In the genomic region with DNA sequence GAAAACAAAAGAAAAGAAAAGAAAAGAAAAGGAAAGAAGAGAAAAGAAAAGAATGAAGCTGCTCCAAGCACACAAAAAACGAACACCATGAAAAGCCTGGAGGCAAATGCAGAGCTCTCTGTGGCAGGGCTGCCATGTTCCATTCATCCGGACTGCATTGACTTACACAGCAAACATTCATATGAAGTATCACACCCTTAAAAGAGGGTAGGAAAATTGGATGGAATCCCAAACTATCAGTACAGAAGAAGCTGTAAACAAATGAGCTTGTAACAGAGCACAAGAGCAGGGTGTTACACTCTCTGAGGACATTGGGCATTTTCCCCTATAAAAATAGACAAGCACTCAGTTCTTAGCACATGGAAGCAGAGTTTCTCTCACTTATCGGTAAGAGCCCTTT, we compare ENCODE assay signal across 24 mouse cellular contexts.
DNase-seq lines count a peak whose midpoint lies in the region; ATAC-seq and TF ChIP-seq lines count a peak whose summit lies in the region.
"Had no signal": no experiment of that assay in that cellular context is flagged by ENCODE, and none has a peak within 500 bp of the region (broad histone marks: within the 10 kb centered on the region; RNA-seq: fewer than 3 reads in every experiment).

No protein-coding gene starts in this region.

- H3K9ac ChIP-seq in forebrain, embryonic 14.5 days (ENCODE audit: low read length), result no peak overlapping the region
- H3K9ac ChIP-seq in forebrain, embryonic 11.5 days (ENCODE audit: low read length), result no peak overlapping the region
- H3K9ac ChIP-seq in lung, embryonic 15.5 days, result no peak overlapping the region
- H3K9ac ChIP-seq: embryonic facial prominence, embryonic 12.5 days; heart, embryonic 12.5 days; heart, embryonic 15.5 days; hindbrain, embryonic 13.5 days; intestine, embryonic 15.5 days had no signal

- no peak for TF ChIP-seq POLR2A in brain, embryonic 14.5 days (IDR thresholded peaks at IDR 0.05; ENCODE audit: borderline replicate concordance, extremely low read depth, insufficient read depth, insufficient read length, poor library complexity, severe bottlenecking)
- TF ChIP-seq POLR2A in myocyte (IDR thresholded peaks at IDR 0.05; ENCODE audit: insufficient read length, low read depth), result no peak

- no peaks in the 10 kb centered on the region for H3K9me3 ChIP-seq in forebrain, embryonic 14.5 days (replicated peaks; ENCODE audit: control insufficient read depth, low read length)
- no peaks in the 10 kb centered on the region for H3K9me3 ChIP-seq in forebrain, embryonic 11.5 days (ENCODE audit: control insufficient read depth, low read length)
- H3K9me3 ChIP-seq in lung, embryonic 15.5 days, result no peaks in the 10 kb centered on the region
- H3K9me3 ChIP-seq: embryonic facial prominence, embryonic 12.5 days; heart, embryonic 12.5 days; heart, embryonic 15.5 days; hindbrain, embryonic 10.5 days; hindbrain, embryonic 13.5 days; intestine, embryonic 15.5 days had no signal

- no peak for TF ChIP-seq CTCF in brain, embryonic 14.5 days (IDR thresholded peaks at IDR 0.05; ENCODE audit: borderline replicate concordance, extremely low read depth, insufficient read depth, insufficient read length)

- H3K4me3 ChIP-seq in forebrain, embryonic 14.5 days (ENCODE audit: low read depth, low read length), result no peak overlapping the region
- H3K4me3 ChIP-seq in forebrain, embryonic 11.5 days (ENCODE audit: low read depth, low read length), result no peak overlapping the region
- H3K4me3 ChIP-seq in lung, embryonic 15.5 days, result no peak overlapping the region
- no peak overlapping the region for H3K4me3 ChIP-seq in myocyte
- H3K4me3 ChIP-seq: embryonic facial prominence, embryonic 12.5 days; erythroblast, embryonic 14.5 days; heart, embryonic 12.5 days; heart, embryonic 15.5 days; hindbrain, embryonic 10.5 days; hindbrain, embryonic 13.5 days; intestine, embryonic 15.5 days had no signal

- no peak overlapping the region for H3K4me2 ChIP-seq in forebrain, embryonic 14.5 days (ENCODE audit: low read length)
- H3K4me2 ChIP-seq in forebrain, embryonic 11.5 days (ENCODE audit: low read depth, low read length, severe bottlenecking), result no peak overlapping the region
- no peak overlapping the region for H3K4me2 ChIP-seq in lung, embryonic 15.5 days
- H3K4me2 ChIP-seq in myocyte (ENCODE audit: low read depth), result peak overlapping the region; percentile 4
- H3K4me2 ChIP-seq: embryonic facial prominence, embryonic 12.5 days; heart, embryonic 12.5 days; heart, embryonic 15.5 days; hindbrain, embryonic 13.5 days; intestine, embryonic 15.5 days had no signal

- no peak overlapping the region for H3ac ChIP-seq in myocyte (ENCODE audit: control insufficient read depth, insufficient read length)

- H3K27ac ChIP-seq in forebrain, embryonic 14.5 days (ENCODE audit: low read depth, low read length), result no peak overlapping the region
- H3K27ac ChIP-seq in forebrain, embryonic 11.5 days (ENCODE audit: low read depth, low read length), result no peak overlapping the region
- H3K27ac ChIP-seq in lung, embryonic 15.5 days, result no peak overlapping the region
- H3K27ac ChIP-seq: embryonic facial prominence, embryonic 12.5 days; heart, embryonic 15.5 days; hindbrain, embryonic 10.5 days; hindbrain, embryonic 13.5 days; intestine, embryonic 15.5 days had no signal

- peak; percentile 41 for DNase-seq in forebrain, embryonic 14.5 days (ENCODE audit: low spot score)
- no peak for DNase-seq in forebrain, embryonic 11.5 days (ENCODE audit: low spot score)
- no peak for DNase-seq in lung, postnatal 4 days
- DNase-seq in brain, embryonic 14.5 days (ENCODE audit: low read depth), result peak; percentile 57
- DNase-seq: adrenal gland, adult 2 months; adrenal gland, postnatal 14 days; cerebellum, adult 11-12 months; cerebellum, adult 8-10 months; cerebellum, postnatal 14 days; gastrocnemius, postnatal 25 days; heart, adult 18-20 months; heart, postnatal 10 days; heart, postnatal 36 days had no signal

- peaks cover 92% of the 10 kb centered on the region for H3K79me2 ChIP-seq in myocyte (ENCODE audit: control insufficient read depth, insufficient read depth)

- H3K4me1 ChIP-seq in forebrain, embryonic 14.5 days (ENCODE audit: control insufficient read depth, insufficient read depth, low read length), result no peaks in the 10 kb centered on the region
- no peaks in the 10 kb centered on the region for H3K4me1 ChIP-seq in forebrain, embryonic 11.5 days (replicated peaks; ENCODE audit: control insufficient read depth, insufficient read depth, low read length)
- H3K4me1 ChIP-seq in lung, embryonic 15.5 days, result no peaks in the 10 kb centered on the region
- H3K4me1 ChIP-seq: embryonic facial prominence, embryonic 12.5 days; hindbrain, embryonic 10.5 days; hindbrain, embryonic 13.5 days had no signal

- 51% methylated on average over 3 of the region's 3 CpGs for WGBS in forebrain, embryonic 14.5 days
- 74% methylated on average over 3 of the region's 3 CpGs for WGBS in forebrain, embryonic 11.5 days
- WGBS in lung, embryonic 15.5 days, result 45% methylated on average over 3 of the region's 3 CpGs

- peak; percentile 52; the same call in 1 of the 2 replicates for ATAC-seq in forebrain, embryonic 14.5 days
- ATAC-seq in forebrain, embryonic 11.5 days (replicated peaks; ENCODE audit: low FRiP score), result no peak
- peak; percentile 46; the same call in 1 of the 2 replicates for ATAC-seq in lung, embryonic 15.5 days (ENCODE audit: borderline replicate concordance, extremely low read depth, low FRiP score, low TSS enrichment)
- ATAC-seq: CD4-positive, CD25-positive, alpha-beta regulatory T cell, adult 4 months; hindbrain, embryonic 16.5 days; intestine, embryonic 15.5 days had no signal

- no peaks in the 10 kb centered on the region for H3K27me3 ChIP-seq in forebrain, embryonic 14.5 days (replicated peaks; ENCODE audit: control insufficient read depth, insufficient read depth, low read length)
- no peaks in the 10 kb centered on the region for H3K27me3 ChIP-seq in forebrain, embryonic 11.5 days (ENCODE audit: control insufficient read depth, insufficient read depth, low read length)
- no peaks in the 10 kb centered on the region for H3K27me3 ChIP-seq in lung, embryonic 15.5 days
- H3K27me3 ChIP-seq in myocyte (ENCODE audit: control insufficient read depth, insufficient read depth, insufficient read length), result no peaks in the 10 kb centered on the region
- H3K27me3 ChIP-seq: embryonic facial prominence, embryonic 12.5 days; heart, embryonic 12.5 days; heart, embryonic 15.5 days; hindbrain, embryonic 13.5 days; intestine, embryonic 15.5 days had no signal

- no peaks in the 10 kb centered on the region for H3K36me3 ChIP-seq in forebrain, embryonic 14.5 days (ENCODE audit: control insufficient read depth, insufficient read depth, low read length)
- no peaks in the 10 kb centered on the region; the same call in 1 of the 2 replicates for H3K36me3 ChIP-seq in forebrain, embryonic 11.5 days (ENCODE audit: control insufficient read depth, insufficient read depth, low read length)
- H3K36me3 ChIP-seq in lung, embryonic 15.5 days, result no peaks in the 10 kb centered on the region; the same call in 1 of the 2 replicates
- no peaks in the 10 kb centered on the region for H3K36me3 ChIP-seq in myocyte (ENCODE audit: control insufficient read depth, insufficient read depth)
- H3K36me3 ChIP-seq: embryonic facial prominence, embryonic 12.5 days; heart, embryonic 15.5 days; hindbrain, embryonic 13.5 days; intestine, embryonic 15.5 days had no signal

TF ChIP-seq in myocyte, 11 proteins besides CTCF, POLR2A, EP300 and RAD21:
- no peak for TF ChIP-seq TCF3 (IDR thresholded peaks at IDR 0.05; ENCODE audit: insufficient read length, low read depth)
- no peak for TF ChIP-seq E2F4 (IDR thresholded peaks at IDR 0.05; ENCODE audit: insufficient read depth)
- TF ChIP-seq MYOD1 (IDR thresholded peaks at IDR 0.05; ENCODE audit: control insufficient read depth in 1 of 3, insufficient read length in 2 of 3, low read depth in 2 of 3), result no peak
- no peak for TF ChIP-seq MYOG (IDR thresholded peaks at IDR 0.05; ENCODE audit: control insufficient read depth in 1 of 3, insufficient read depth in 1 of 3, insufficient read length in 2 of 3, low read depth in 2 of 3)
- TF ChIP-seq REST (IDR thresholded peaks at IDR 0.05; ENCODE audit: insufficient read depth, insufficient read length), result no peak
- no peak for TF ChIP-seq USF1 (IDR thresholded peaks at IDR 0.05; ENCODE audit: low read depth)
- TF ChIP-seq SRF (IDR thresholded peaks at IDR 0.05; ENCODE audit: control insufficient read depth, insufficient read length, low read depth), result no peak
- TF ChIP-seq MAX (IDR thresholded peaks at IDR 0.05; ENCODE audit: low read depth), result no peak
- no peak for TF ChIP-seq POLR2AphosphoS2 (IDR thresholded peaks at IDR 0.05; ENCODE audit: insufficient read length, low read depth)
- TF ChIP-seq CEBPB (IDR thresholded peaks at IDR 0.05; ENCODE audit: insufficient read depth, poor library complexity, severe bottlenecking), result no peak
- no peak for TF ChIP-seq TCF12 (IDR thresholded peaks at IDR 0.05; ENCODE audit: insufficient read depth, poor library complexity, severe bottlenecking)

Comparison
In these comparisons a context has a peak if more than half of its experiments do, and no peak if none do; other contexts are left out.
1. DNase-seq: peak in forebrain, embryonic 14.5 days (single experiment) and brain, embryonic 14.5 days (single experiment); none in forebrain, embryonic 11.5 days (single experiment) and lung, postnatal 4 days (0 of 2).